Mouse (Mus musculus): Measurements from ENCODE around the gene Ftl1.

Gene Ftl1

DNA sequence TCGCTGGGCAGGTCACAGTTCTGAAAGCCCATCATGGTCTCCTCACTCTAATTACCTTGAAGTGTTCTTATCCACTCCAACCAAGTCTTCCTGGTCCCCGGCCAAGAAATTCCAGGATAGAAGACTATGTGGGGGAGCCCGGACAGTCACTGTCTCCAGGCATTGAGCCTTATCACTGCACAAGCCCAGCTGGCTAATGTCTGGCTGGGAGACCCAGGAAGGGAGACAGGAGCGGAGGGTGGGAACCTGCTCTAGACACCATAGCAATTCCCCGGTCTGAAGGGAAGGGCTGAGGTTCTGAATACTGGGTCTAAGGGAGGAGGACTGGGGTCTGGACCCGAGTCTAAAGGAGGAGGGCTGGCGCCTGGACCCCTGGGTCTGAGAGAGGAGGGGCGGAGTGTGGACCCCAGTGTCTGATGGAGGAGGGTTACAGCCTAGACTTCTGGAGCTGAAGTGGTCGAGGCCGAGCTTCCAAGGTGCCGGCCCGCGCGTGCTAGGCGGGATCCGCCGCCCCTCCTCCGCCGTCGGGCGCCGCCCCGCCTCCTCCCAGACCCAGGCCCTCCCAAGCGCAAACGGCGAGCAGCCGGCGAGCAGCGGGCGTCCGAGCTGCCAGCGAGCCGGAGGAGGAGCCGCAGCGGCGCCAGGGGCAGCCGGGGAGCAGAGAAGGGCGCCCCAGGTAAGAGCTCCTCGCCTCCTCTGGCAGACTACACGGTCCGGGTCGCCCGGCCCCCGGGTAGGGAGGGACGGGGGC, 46.4 kb downstream of the Ftl1 start, which contains the start of gene Ntf5:
Gene Ntf5, plus strand, starts transcription at position 583 of the 751 bp plus-strand sequence.
- peak; percentile 38 for DNase-seq (ENCODE audit: low spot score)

- DNase-seq (ENCODE audit: low spot score) = no peak
These were observed 47.3 kb downstream of the Ftl1 start for GRCm38 (mm10) chr7:45412421-45412820.

GRCm38 (mm10) chr7:45409497-45410163, 50.1 kb downstream of the Ftl1 start:
- no peak for DNase-seq (ENCODE audit: low spot score)

GRCm38 (mm10) chr7:45408949-45409348, 50.7 kb downstream of the Ftl1 start:
- DNase-seq (ENCODE audit: low spot score) = no peak

GRCm38 (mm10) chr7:45408351-45408750, 51.3 kb downstream of the Ftl1 start:
- DNase-seq (ENCODE audit: low spot score) = no peak
